Mouse (Mus musculus): ENCODE measurements around the gene Yif1b. TPM values are rescaled to one million over a fixed set of nuclear protein-coding genes. Genes with fewer than 3 reads are reported as not detected.

The Yif1b gene
- total and polyA plus RNA-seq, 2 experiments from 2014 or later: 84.1 to 97.7 TPM

DNA sequence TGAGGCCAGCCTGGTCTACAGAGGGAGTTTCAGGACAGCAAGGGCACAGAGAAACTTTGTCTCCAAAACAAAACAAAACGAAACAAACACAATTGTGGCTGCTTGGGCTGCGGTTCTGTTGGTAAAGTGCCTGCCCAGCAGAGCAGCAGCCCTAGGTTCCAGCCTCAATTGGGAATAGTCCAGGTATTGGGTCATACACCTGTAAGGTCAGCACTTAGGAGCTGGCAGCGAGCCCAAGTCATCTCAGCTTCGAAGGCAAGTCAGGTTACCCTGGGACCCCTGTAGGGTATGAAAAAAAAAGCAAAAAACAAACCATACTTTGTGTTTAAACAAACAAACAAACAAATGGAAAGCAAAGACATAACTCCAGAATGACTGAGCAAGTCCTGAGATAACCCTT is 17.7 kb downstream of the Yif1b start:
- Histone ChIP-seq H3K27me3 (ENCODE audit: insufficient read depth, low read length) (no peaks in the 10 kb centered on the region), H3K9ac (no peak overlapping the region), H3K36me3 (ENCODE audit: insufficient read depth) (no peaks in the 10 kb centered on the region), H3K9me3 (ENCODE audit: low read length) (no peaks in the 10 kb centered on the region), H3K4me2 (ENCODE audit: low read depth) (no peak overlapping the region), H3K4me3 (ENCODE audit: low read depth, low read length) (no peak overlapping the region), H3K4me1 (ENCODE audit: insufficient read depth) (no peaks in the 10 kb centered on the region), H3K27ac (ENCODE audit: low read depth, low read length) (no peak overlapping the region)
- no peak for ATAC-seq
- DNase-seq: no peak
- TF ChIP-seq CTCF (IDR thresholded peaks at IDR 0.05; ENCODE audit: low read depth): no peak
- WGBS: 82% methylated on average over 4 of the region's 4 CpGs

DNA sequence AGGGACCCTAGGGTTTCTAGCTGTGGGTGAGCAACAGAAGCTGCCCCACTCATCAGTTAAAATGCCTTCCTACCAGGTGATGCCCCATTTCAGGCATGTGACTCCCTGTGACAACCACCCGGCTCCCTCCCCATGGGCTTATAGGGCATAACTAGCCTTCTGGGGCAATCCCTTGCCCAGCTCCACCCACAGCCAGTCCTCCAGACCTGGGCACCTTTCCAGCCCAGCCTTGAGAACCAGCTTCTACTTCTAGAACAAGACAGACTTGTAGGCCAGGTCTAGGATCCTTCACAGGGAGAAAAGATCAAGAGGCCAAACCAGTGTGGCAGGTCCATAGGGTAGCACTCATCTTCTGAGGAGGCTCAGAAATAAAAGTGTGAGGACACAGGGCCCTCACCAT is 19.2 kb downstream of the Yif1b start:
- H3K27me3 ChIP-seq (ENCODE audit: insufficient read depth, low read length): no peaks in the 10 kb centered on the region
- no peaks in the 10 kb centered on the region for H3K4me1 ChIP-seq (ENCODE audit: insufficient read depth)
- no peak for ATAC-seq
- no peaks in the 10 kb centered on the region for H3K9me3 ChIP-seq (ENCODE audit: low read length)
- H3K27ac ChIP-seq (ENCODE audit: low read depth, low read length): no peak overlapping the region
- H3K9ac ChIP-seq: no peak overlapping the region
- no peak for DNase-seq
- 89% methylated on average over 1 of the region's 1 CpGs for WGBS
- no peak overlapping the region for H3K4me2 ChIP-seq (ENCODE audit: low read depth)
- H3K4me3 ChIP-seq (ENCODE audit: low read depth, low read length): no peak overlapping the region
- H3K36me3 ChIP-seq (ENCODE audit: insufficient read depth): no peaks in the 10 kb centered on the region
- TF ChIP-seq CTCF (IDR thresholded peaks at IDR 0.05; ENCODE audit: low read depth): no peak

DNA sequence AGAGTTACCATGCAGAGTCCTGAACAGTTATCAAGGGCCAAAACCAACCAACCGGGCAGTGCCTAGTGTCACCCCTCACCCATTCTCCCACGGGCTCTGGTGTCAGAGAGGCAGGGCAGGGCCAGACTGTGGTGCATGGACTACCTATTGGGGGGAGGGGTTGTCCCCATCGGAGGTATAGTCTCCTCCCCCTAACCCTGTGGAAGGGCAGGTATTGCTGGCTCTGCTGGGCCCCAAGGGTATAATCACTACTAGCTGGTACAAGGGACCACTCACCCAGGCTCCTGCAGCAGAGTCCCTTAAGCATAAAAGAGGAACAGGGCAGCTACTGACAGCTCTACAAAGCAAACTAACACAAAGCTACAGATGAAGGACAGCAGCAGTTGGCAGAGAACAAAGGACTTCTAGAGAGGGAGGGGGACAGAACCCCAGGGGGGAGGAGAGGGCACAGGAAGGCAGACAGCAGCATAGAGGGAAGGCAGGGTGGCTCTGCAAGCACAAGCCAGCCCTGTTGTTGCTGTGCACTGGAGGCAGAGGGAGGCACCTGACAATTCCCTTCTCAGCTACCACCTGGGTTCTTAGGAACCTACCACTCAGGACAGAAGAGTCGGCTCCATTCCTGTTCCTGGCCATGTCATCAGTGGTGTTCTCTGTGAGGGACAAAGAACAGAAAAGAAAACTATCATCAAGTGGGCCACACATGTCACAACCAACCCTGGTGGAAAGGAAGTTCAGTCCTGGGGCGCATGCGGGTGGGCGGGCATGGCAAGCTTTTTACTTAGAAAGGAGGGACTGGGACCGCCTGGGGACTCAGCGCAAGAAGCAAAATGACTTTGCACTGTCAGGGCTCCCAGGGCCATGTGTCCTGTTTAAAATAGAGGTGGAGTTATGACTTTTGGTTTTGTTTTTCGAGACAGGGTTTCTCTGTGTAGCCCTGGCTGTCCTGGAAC is 21.9 kb downstream of the Yif1b start:
- no peak for DNase-seq
- H3K4me2 ChIP-seq (ENCODE audit: low read depth): no peak overlapping the region
- H3K9ac ChIP-seq: no peak overlapping the region
- WGBS: 71% methylated on average over 10 of the region's 10 CpGs
- H3K27ac ChIP-seq (ENCODE audit: low read depth, low read length): no peak overlapping the region
- H3K9me3 ChIP-seq (ENCODE audit: low read length): no peaks in the 10 kb centered on the region
- ATAC-seq: peak; percentile 45
- no peaks in the 10 kb centered on the region for H3K4me1 ChIP-seq (ENCODE audit: insufficient read depth)
- H3K4me3 ChIP-seq (ENCODE audit: low read depth, low read length): no peak overlapping the region
- H3K27me3 ChIP-seq (ENCODE audit: insufficient read depth, low read length): no peaks in the 10 kb centered on the region
- H3K36me3 ChIP-seq (ENCODE audit: insufficient read depth): no peaks in the 10 kb centered on the region
- TF ChIP-seq CTCF (IDR thresholded peaks at IDR 0.05; ENCODE audit: low read depth): no peak

DNA sequence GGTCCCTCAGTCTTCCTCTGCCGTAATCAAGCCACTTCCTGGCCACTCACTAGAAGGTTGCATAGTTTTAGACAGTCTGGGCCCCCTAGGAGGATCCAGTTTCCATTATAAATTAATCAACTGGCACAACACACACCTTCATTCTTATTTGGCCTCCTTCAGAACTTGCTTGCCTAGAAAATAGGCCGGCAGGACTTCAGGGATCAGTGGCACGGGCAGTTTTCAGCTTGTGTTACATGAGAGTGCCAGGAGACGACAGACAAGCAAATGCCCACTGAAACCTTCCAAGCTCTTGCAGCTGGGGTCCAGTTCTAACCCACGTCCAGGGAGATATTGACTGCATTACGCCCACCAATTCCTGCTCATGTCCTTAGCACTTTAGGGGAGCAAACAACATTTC is 24.0 kb downstream of the Yif1b start:
- no peak overlapping the region for H3K27ac ChIP-seq (ENCODE audit: low read depth, low read length)
- H3K4me2 ChIP-seq (ENCODE audit: low read depth): no peak overlapping the region
- no peak overlapping the region for H3K9ac ChIP-seq
- no peak overlapping the region for H3K4me3 ChIP-seq (ENCODE audit: low read depth, low read length)
- TF ChIP-seq CTCF (IDR thresholded peaks at IDR 0.05; ENCODE audit: low read depth): no peak
- ATAC-seq (no peak), DNase-seq (no peak)
- no peaks in the 10 kb centered on the region for H3K36me3 ChIP-seq (ENCODE audit: insufficient read depth)
- H3K9me3 ChIP-seq (ENCODE audit: low read length): no peaks in the 10 kb centered on the region
- H3K4me1 ChIP-seq (ENCODE audit: insufficient read depth): no peaks in the 10 kb centered on the region
- no peaks in the 10 kb centered on the region for H3K27me3 ChIP-seq (ENCODE audit: insufficient read depth, low read length)
- WGBS: 80% methylated on average over 6 of the region's 6 CpGs

DNA sequence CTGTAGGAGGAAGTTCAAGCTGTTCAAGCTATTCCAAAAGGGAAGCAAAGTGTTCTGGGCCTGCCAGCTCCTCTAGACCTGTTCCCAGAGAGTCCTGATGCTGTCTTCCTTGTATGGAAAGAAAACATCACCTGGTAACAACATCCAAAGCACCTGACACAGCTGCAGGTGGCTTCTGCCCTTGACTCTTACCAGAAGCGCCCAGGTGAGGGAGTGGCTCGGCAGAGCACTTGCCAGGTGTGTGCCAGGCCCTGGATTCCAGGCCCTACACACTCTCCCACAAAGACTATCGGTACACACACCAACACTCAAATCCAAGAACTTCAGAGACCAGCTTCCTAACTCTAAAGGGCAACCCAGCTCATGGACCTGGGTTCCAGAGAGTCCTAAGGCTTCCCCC is 25.7 kb downstream of the Yif1b start:
- H3K27me3 ChIP-seq (ENCODE audit: insufficient read depth, low read length): no peaks in the 10 kb centered on the region
- H3K36me3 ChIP-seq (ENCODE audit: insufficient read depth): no peaks in the 10 kb centered on the region
- H3K4me3 ChIP-seq (ENCODE audit: low read depth, low read length): no peak overlapping the region
- H3K4me1 ChIP-seq (ENCODE audit: insufficient read depth): no peaks in the 10 kb centered on the region
- H3K4me2 ChIP-seq (ENCODE audit: low read depth): no peak overlapping the region
- H3K9ac ChIP-seq: no peak overlapping the region
- DNase-seq: no peak
- ATAC-seq: no peak
- no peak overlapping the region for H3K27ac ChIP-seq (ENCODE audit: low read depth, low read length)
- H3K9me3 ChIP-seq (ENCODE audit: low read length): no peaks in the 10 kb centered on the region
- no peak for TF ChIP-seq CTCF (IDR thresholded peaks at IDR 0.05; ENCODE audit: low read depth)
- WGBS: 92% methylated on average over 3 of the region's 3 CpGs

DNA sequence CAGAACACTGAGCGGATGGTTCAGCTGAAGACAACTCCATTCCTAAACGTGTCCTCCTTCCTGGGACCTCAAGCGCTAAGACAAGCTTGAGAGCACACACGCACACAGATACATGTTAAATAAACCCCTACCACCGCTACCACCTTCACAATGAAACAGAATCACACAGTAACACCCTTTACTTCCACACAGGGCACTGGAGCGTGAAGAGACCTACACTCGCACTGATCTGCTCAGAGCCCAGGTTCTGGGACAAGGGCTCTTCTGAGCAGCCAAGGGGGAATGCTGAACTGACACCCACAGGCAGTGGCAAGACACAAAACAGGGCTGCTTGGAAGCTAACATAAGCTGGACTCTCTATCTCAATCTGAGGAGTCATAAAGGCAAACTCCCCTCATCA is 27.5 kb downstream of the Yif1b start:
- Histone ChIP-seq H3K36me3 (ENCODE audit: insufficient read depth) (no peaks in the 10 kb centered on the region), H3K27me3 (ENCODE audit: insufficient read depth, low read length) (no peaks in the 10 kb centered on the region), H3K4me3 (ENCODE audit: low read depth, low read length) (no peak overlapping the region), H3K4me2 (ENCODE audit: low read depth) (no peak overlapping the region), H3K9ac (no peak overlapping the region), H3K4me1 (ENCODE audit: insufficient read depth) (no peaks in the 10 kb centered on the region), H3K9me3 (ENCODE audit: low read length) (no peaks in the 10 kb centered on the region), H3K27ac (ENCODE audit: low read depth, low read length) (no peak overlapping the region)
- TF ChIP-seq CTCF (IDR thresholded peaks at IDR 0.05; ENCODE audit: low read depth): no peak
- no peak for DNase-seq
- WGBS: 83% methylated on average over 7 of the region's 7 CpGs
- no peak for ATAC-seq

DNA sequence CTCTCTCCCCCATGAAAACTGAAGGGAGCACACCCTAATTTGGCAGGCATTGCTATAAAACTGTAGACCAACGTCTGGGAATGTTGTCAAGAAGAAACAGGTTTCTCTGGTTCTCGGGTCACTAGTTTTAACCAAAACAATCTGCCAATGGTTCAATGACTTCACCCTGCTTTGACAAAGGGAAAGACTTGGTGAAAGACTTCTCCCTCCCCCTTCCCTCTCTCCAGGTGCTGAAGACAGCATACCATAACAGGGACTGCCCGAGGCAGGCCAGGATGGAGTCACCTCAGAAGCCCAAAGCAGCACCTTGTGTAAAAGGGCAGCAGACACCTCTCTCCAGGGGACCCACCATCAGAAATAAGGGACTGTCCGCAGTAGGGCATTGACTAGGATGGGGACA is 28.8 kb downstream of the Yif1b start:
- no peak overlapping the region for H3K27ac ChIP-seq (ENCODE audit: low read depth, low read length)
- no peaks in the 10 kb centered on the region for H3K9me3 ChIP-seq (ENCODE audit: low read length)
- H3K4me3 ChIP-seq (ENCODE audit: low read depth, low read length): no peak overlapping the region
- no peaks in the 10 kb centered on the region for H3K27me3 ChIP-seq (ENCODE audit: insufficient read depth, low read length)
- no peak overlapping the region for H3K9ac ChIP-seq
- H3K4me2 ChIP-seq (ENCODE audit: low read depth): no peak overlapping the region
- H3K4me1 ChIP-seq (ENCODE audit: insufficient read depth): no peaks in the 10 kb centered on the region
- no peak for DNase-seq
- no peaks in the 10 kb centered on the region for H3K36me3 ChIP-seq (ENCODE audit: insufficient read depth)
- no peak for TF ChIP-seq CTCF (IDR thresholded peaks at IDR 0.05; ENCODE audit: low read depth)
- no peak for ATAC-seq
- 57% methylated on average over 4 of the region's 4 CpGs for WGBS
